Mouse (Mus musculus): ENCODE results near the gene Olfm4.

DNA sequence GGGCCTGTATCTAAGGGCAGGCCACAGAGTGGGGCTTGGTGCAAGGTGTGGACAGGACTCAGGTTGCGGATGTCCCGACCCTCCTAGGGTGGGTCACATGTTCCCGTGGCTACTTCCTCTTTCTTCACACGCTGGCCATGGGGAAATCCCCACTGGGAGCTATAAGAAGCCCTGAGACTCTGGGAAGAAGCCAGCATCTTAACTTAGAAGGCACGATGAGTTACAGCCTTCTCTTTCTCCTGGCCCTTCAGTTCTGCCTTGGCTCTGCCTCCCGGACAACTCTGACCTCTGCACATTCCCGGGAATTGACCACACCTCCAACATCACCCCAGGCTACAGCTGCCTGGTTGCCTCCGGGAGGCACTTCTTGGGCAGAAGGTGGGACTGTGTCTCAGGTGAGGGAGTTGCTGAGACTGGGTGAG, 16.2 kb downstream of the Olfm4 start:
- TF ChIP-seq GATA1 (IDR thresholded peaks at IDR 0.05; ENCODE audit: borderline replicate concordance, low read length) (no peak), FLI1 (IDR thresholded peaks at IDR 0.05; ENCODE audit: low read length) (no peak)
